Mouse (Mus musculus) neutrophil, adult 5-6 weeks (primary cell): Measurements from ENCODE around the gene Mpv17. TPM values are rescaled to one million over a fixed set of nuclear protein-coding genes. Genes with fewer than 3 reads are reported as not detected.
A peak's percentile ranks its signal among the peaks of the same experiment; 100 is the strongest.

Source experiments
- ATAC-seq: fragments of 151-379, 151-347 bp; 2 replicates; pipeline ENCODE4 v1.8.0; 2017; ENCODE audit warnings: mild to moderate bottlenecking, moderate TSS enrichment; ENCODE audit not compliant: insufficient number of reproducible peaks, poor library complexity, low FRiP score, severe bottlenecking; ENCODE audit errors: extremely low read depth
- total RNA-seq: library from RNA; stranded (forward); fragments of 200-1000 nt; gene quantifications from 2 replicates; pipeline ENCODE4 v1.2.3, GENCODE M21; 2017

Gene Mpv17
- total RNA-seq = 17.2 and 25.9 TPM in 2 replicates

DNA sequence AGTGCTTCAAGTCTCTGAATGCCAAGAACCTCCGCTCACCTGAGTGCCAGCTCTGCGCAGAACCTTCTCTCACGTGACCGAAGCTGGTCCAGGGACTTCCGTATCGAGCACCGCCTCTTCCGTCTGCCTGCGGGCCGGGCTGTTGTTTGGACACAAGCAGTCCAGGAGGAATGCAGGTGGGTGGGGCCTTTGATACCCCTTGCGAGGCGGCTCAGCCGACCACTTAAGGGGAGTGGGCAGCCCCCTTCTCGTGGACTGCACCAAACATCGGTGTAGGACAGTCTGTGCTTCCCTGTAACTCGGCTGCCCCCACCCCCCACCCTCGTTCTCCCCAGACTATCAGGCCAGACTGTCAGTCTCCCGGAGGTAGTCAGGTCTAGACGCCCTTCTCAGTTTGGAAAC is at the start of gene Mpv17:
Gene Mpv17, minus strand, starts transcription at position 100 of the 402 bp plus-strand sequence.
- ATAC-seq = peak; percentile 86

DNA sequence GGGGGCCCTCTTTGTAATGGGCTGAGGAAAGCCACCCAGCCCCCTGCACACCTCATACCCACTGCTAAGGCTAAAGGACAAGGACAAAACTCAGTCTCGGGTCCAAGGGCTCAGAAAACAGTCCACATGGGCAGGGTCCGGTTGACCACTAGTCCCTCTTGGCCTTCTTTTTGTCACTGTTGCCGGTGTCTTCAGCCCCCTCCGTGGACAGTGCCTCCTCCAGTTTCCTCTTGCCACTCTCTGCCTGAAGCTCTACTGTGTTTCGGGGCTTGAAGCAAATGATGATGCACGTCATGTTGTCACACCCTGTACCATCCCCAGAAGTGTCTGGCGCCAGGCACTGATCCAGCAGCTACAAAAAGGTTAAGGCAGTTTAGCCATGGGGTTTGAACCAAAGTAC is 48.9 kb upstream of the Mpv17 start:
- ATAC-seq = no peak

DNA sequence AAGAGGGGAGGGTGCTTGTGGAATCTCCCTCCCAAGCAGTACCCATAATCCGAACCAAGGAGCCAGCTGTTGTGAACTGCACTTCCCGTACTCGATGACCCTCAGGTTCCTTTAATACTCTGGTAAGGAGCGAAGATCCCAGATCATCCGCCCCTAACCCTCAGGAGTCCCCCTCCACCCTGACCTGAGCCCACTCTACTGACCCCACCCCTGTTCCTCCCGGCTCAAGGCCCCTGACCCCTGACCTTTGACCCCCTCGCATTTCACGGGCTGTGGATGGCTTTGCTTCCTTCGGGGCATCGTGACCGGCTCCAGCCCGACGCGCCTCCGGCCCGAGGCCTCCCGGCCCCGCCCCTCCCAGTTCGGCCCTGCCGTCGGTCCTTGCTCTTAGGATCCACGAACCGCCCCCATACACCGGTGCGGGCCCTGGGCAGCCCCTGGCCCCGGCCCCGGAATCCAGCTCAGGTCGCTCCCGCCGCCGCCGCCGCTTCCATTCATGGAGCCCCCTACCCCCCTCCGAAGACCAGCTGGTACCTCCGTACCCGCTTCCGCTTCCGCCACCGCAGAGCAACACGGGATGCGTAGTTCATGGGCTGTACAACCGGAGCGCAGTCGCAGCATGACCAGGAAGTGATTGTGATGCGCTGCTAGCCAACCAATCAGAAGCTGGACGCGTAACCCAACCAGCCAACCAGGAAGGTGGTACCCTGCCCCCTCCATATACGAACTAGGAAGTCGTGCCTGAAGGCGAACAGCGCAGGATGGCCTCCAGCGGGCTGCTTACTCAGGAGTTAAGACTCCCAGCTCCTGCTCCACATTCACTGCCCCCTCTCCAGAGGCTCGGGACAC is 47.9 kb upstream of the Mpv17 start, which contains the start of gene Zfp513:
Gene Zfp513, minus strand, starts transcription at position 562 of the 849 bp plus-strand sequence.
- peak; percentile 97 for ATAC-seq

DNA sequence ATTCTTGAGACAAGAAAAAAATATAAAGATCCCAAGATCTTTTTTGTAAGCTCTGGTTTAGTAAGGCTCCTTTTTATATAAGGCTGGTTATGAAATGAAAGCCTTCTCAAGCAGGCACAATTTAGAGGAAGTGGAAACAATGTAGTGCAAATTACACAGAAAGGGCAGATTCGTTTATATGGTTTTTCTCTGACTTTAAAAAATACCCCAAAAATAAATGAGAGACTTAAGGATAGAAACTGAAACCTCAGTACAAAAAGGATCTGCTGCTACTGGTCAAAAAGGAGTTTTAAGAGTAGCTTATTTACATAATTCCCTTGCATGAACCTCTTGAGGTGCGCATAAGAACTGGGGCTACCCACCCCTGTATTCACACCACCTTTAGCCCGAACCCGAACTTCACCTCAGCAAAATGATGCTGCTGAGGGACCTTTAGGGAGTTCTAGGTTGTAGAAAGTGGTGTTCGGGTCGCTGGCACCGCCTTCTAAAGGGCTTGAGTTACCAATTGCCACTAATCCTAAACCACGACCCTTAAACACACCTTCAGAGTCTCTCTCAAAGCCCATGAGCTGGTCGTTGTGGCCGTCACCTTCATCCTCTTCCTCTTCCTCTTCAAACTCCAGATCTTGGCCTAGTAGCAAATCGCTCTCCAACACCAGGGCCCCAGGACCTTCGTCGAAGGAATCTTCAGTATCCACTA is 47.1 kb upstream of the Mpv17 start:
- ATAC-seq = no peak

DNA sequence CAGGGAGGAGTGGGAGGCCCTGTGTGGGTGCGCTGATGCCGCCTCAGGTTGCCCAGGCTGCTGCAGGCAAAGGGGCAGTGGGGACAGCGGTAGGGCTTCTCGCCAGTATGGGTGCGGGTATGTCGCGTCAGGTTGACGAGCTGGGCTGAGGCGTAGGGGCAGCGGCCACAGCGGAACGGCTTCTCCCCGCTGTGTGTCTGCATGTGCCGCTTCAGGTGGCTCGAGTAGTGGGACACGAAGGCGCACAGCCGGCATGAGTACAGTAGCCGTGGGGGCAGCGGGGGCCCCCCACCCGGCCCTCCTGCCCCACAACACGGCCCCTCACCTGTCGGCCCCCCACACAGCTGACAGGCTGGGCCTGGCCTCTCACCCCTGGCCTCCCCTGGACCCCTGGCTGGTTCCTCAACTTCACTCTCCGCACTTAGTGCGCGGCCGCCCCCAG is 46.3 kb upstream of the Mpv17 start:
- no peak for ATAC-seq

DNA sequence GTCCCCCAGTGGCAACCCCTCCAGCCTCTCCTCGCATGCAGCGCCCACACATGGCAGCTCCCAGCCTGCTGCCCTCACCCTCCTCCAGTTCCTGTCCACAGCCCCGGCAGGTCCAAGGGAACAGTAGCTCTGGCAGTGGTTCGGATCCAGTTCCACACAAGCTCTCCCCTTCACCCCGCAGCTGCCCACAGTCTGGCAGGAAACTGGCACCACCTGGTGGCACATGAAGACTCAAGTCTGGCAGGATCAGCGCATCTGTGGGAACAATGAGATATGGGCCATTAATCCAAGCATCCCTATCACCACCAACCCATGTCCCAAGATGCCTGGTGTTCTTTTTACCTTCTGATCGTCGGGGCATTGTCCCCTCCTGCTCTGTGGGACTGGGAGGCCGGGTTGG is 45.8 kb upstream of the Mpv17 start:
- no peak for ATAC-seq

DNA sequence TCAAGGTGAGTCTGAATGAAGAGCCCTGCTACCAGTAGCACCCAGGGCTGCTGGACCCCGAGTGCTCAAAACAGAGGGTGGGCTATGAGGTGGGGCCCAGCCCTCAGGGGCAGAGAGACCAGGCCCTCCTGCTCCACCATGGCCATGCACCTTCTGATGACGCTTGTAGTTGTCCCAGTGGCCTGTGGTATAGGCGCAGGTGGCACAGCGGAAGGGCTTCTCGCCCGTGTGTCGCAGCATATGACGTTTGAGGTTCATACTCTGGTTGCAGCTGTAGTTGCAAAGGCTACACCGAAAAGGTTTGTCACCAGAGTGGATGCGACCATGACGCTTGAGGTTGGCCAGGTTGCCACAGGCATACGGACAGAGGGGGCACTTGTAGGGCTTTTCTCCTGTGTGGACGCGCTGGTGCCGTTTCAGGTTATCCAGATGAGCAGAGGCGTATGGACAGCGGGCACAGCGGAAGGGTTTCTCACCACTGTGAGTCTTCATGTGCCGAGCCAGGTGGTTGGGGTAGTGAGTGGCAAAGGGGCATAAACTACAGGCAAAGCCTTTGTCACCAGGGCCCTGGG is 45.4 kb upstream of the Mpv17 start:
- no peak for ATAC-seq

DNA sequence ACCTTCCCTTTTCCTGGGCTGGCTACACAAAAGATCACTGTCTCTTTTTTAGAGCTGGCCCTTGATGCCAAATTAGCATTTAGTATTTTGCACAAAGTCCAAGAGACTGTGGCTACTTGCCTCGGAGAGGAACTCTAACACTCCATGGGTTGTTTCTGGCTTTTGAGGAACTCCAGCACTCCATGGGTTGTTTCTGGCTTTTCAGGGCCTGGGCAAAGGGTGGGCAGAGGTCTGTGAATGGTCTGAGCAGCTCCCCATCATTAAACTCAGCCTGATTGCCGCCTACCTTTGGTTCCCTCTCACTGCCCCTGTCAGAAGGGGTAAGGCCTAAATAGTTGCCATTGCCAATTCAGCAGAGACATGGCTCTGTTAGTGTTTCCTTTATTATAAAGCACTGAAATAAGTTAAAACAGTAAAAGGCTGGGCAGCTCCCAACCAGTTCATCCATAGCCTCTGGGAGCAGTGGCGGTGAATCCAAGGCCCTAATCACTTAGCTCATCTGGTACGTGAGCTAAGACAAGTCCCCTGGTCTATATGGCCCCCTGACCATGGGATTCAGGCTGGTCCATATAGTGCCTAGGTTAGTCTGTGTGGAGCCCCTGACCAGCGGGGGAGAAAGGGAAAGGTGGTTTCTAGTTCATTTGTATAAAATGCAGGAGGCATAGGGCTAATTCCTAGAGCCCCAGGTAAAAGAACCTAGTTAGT is 44.7 kb upstream of the Mpv17 start:
- ATAC-seq = no peak

DNA sequence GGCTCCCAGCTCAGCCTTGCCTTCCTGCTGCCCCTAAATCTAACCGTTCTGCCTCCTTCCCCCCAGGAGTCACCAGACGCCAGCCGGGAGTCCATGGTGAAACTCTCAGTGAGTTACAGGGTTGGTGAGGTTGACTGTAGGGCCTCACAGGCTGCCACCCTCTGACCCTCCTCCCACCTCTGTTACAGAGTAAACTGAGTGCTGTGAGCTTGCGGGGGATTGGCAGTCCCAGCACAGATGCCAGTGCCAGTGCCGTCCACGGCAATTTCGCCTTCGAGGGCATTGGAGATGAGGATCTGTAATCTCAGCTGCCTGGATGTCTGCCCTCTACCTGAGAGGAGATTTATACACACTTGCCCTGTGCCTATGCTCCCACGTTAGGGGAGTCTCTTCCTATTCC is 44.1 kb upstream of the Mpv17 start:
- no peak for ATAC-seq

DNA sequence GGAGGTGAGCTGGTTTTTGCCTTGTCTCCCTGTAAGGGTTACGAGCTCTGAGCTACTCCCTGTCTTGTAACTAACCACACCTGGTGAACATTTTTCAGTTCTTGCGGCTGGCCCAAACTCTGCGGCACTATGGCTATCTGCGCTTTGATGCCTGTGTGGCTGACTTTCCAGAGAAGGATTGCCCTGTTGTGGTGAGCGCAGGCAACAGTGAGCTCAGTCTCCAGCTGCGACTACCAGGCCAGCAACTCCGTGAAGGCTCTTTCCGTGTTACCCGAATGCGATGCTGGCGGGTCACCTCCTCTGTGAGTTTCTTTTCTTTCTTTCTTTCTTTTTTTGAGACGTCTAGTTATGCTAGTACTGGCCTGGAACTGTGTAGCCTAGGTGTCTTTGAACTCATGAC is 43.0 kb upstream of the Mpv17 start:
- no peak for ATAC-seq

DNA sequence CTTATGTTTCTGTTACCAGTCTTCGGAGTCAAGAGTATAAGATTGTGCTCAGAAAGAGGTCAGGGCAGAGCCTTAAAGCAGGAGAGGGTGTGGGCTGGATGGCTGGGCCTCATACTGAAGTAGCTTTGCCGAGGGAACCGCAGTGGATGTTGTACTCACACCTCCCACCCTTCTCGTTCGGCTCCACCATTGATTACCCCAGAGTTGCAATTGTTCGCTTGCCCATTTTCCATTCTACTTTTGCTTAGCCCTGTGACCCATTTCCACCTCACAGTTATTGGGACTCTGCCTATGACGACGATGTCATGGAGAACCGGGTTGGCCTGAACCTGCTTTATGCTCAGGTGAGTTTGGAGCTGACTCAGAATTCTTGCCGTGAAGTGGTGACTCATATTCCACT is 42.2 kb upstream of the Mpv17 start:
- no peak for ATAC-seq

DNA sequence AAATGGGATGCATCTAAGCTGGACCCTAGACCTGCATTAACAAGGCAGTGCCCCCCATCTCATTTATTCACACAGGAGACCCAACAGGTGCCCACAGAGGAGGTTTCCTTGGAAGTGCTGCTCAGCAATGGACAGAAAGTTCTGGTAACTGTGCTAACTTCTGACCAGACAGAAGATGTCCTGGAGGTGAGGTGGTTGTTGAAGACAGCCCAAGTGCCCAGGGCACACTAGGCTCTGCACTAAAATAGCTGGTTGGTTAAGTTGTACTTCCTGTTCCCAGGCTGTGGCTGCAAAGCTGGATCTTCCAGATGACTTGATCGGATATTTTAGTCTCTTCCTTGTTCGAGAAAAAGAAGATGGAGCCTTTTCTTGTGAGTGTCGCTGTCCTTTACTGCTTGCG is 41.6 kb upstream of the Mpv17 start:
- ATAC-seq = no peak

DNA sequence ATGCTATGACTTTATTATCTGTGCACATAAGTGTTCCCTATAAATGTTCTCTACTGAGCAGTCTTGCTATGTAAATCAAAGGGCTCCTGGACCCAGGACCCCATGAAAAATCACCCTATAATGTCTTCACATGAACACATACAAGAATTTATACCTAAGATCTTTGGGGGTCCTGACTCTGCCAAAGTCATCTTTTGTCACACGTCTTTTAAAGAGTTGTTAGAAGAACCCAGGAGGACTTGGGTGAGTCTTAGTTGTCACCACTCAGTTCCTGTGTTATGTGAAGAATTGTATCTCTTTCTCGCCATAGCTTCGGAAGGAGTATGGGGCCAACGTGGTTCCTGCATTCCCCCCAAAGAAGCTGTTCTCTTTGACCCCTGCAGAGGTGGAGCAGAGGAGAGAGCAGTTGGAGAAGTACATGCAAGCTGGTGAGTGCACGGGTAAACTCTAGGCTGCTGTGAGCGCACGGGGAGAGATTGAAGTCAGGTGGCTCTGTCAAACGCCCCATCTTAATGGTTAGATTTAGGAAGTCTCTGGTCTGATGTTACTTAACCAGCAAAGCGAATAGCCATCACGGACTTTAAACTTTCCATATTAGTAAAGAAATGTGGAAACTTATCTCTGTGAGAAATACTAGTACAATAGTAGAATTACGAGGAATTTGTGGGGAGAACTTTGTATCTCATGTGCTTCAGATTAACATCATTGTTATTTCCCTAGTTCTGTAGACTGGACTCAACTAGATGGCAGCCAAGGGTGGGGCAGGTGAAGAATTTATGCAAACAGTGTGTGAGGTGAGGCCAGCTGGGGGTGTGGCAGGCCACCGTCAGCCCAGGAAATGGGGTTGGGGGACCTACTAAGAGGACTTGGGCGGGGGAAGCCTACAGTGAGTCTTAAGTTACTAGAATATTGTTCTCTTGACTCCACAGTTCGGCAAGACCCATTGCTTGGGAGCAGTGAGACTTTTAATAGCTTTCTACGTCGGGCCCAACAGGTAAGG is 40.7 kb upstream of the Mpv17 start:
- ATAC-seq = no peak

DNA sequence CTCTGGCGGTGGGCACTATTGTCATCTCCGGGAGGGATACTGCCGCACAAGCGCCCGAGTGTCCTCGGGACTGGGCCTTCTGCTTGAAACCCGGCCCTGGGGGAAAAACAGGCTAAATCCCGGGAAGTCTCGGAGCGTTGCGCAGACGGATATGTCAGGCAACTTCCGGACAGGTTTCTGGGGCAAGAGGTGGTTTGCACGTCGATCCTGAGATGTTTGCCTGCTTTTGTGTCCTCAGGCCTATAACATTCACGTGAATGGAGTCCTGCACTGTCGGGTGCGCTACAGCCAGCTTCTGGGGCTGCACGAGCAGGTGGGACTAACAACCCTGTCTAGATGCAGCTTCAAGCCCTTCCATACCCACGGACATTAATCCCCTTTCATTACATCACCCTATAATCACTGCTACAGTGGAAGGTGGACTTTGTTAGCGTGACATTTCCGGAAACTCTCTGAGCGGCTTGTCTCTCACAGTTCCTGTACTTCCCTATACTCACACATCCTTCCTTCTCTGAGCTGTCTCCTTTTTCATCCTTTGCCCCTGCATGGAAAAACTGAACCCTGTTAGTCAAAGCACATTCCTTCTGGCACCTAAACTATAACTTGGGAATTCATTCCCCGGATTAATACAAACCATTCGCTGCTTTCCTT is 39.7 kb upstream of the Mpv17 start:
- ATAC-seq = no peak

DNA sequence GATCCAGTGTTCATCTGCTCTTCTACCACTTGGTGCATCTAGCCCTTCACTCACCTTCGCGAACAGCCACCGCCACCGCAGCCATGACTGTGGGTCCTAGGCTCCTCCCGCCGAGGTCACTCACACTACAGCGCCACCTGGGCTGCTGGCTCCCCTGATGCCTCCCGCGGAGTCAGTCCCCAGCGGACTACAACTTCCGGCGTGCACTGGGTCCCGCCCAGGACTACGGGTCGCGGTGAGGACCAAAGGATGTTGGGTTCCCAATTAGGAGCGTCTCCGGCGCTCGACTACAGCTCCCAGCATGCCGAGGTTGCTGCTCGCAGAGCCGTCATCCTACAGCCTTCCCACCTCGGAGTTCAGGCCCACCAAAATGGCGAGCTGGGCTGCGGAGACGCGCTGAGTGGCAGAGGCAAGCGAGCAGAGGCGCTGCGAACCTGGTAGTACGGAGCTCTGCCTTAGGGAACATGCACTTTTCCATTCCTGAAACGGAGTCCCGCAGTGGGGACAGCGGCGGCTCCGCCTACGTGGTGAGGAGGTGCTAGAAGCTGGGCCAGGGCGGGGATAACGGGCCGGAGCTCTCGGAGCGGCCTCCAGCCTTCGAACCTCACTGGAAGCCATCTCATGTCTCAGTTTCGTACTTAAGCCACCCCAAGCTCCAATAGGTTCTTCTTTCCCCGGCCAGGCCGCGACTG is 39.0 kb upstream of the Mpv17 start, which contains the start of the genes Snx17 and Eif2b4:
Gene Snx17, plus strand, starts transcription at position 289 of the 692 bp plus-strand sequence.
Gene Eif2b4, minus strand, starts transcription at position 492 of the 692 bp plus-strand sequence.
- ATAC-seq = peak; percentile 95

DNA sequence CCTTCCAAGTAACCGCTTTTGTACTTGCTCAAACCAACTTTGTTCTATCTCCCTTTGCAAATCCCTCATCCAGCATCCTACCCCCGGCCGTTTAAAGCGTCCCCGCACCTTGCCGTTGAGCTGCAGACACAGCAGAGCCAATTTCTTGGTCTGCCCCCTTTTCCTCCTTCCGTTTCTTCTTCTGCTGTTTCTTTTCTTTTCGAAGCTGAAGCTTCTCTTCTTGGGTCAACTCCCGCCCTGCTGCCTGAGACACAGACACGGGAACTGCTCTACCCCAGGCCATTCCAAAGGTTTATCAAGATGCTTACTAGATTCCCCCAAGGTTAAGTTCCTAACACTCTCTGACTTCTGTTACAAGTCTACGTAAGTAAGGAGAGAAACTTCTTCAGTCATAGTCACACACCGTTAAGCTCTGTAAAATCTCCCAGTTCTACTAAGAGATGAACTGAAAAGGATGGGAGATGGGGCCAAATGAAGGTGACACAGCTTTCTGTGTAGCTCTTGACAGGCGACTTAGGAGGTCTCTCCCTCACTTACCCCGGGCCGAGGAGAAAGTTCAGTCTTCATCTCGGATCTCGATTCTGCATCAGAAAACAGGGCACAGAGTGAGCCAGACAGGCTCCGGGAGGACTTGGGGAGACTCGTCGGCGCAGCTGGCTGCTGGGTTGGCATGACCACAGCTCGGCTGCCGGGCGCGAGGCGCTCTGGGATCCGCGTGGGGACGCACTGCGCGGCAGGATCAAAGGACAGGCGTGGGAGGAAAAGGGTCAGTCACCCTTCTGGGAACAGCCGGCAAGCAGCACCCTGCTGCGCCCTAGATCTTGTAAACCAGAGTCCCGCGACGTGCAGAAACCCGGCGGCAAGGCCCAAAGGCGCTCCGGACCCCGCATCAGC is 38.2 kb upstream of the Mpv17 start:
- no peak for ATAC-seq
